Mouse (Mus musculus) stomach, postnatal 0 days (tissue): ENCODE measurements at regions not wholly inside any gene's neighbourhood (a gene's known extent, or its start where the extent isn't known, plus 50 kb on each side); places are given as distances from the start of the nearest gene placed in this dataset.

Experiments used
- CTCF ChIP-seq: IDR thresholded peaks from 2 replicates; pipeline ENCODE4 v1.5.1; 2016; ENCODE audit warnings: antibody characterized with exemption, low read depth, mild to moderate bottlenecking, moderate library complexity
- EP300 ChIP-seq: optimal IDR thresholded peaks from 2 replicates; pipeline ENCODE3; 2016; ENCODE audit warnings: antibody characterized with exemption

DNA sequence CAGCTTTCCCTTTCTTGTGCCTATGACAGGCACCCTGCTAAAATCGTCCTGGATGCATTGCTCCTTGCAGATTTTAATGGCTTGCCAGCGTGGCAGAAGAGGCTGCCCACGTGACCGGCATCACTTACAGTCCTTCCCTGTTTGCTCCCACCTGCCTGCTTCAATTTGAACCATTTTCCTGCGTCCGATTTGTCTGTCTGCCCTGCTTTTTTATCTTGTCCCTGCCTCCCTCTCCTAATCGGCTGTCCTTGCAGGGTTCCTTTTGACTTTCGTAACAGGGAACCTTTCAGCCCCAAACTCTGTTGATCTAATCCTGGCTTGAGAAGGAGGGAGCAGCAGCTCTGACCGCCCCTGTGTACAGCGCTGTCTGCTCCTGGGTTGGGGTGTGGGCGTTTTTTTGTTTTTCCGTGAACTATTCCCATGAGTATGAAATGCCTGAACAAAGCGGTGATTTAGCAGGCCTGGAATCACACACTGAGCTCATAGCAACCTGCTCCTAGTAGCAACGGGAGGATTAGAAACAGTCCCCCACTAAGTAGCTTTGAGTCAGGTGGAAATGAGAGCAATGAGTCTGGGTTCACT, 51.2 kb upstream of the Kif2a start:
- no peak for TF ChIP-seq CTCF
- TF ChIP-seq EP300: no peak
